Mouse (Mus musculus): ENCODE results near the gene Acvr1b. TPM values are rescaled to one million over a fixed set of nuclear protein-coding genes. Genes with fewer than 3 reads are reported as not detected.

Acvr1b gene
- polyA plus RNA-seq (2012; fragmentation: generic; extraction: Trizol), result 5.3 TPM

DNA sequence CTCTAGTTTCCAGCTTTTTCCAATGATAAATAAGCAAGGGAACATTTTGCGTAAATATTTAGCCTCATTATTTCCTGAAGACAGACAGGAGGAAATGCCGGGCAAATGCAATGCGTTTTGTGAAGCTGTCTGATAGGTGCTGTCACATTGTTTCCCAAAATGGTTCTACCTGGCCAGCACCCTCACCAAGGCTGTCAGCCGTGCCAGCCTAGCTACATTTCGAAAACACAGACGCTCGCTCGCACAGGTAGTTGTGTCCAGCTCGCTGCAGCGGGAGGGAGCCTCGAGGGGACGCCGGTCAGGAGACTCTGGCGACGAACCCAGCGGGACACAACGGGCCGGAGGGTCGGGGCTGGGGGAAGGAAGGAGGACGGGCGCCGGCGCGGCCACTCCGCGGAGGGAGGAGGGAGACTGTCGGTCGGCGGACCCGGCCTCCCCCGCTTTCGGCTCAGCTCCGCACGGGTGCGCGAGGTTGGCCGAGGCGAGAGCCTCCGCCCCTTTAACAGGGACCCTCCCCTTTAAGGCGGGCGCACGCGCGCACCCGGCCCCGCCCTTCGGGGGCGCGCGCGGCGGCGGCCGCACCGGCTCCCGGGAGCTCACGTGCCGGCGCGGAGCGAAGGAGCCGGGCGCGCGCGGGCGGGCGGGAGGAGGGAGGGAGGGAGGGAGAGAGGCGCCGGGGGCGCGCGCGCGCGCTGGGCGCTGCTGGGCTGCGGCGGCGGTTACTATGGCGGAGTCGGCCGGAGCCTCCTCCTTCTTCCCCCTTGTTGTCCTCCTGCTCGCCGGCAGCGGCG is at the start of gene Acvr1b:
Gene Acvr1b, plus strand, starts transcription at position 647 of the 791 bp plus-strand sequence.
- H3K4me3 ChIP-seq, result peak within 1 kb of the TSS; percentile 28
- no peaks in the 10 kb centered on the region for H3K79me2 ChIP-seq (ENCODE audit: control insufficient read depth, insufficient read depth)
- H3K4me2 ChIP-seq (ENCODE audit: low read depth), result peak within 1 kb of the TSS; percentile 87
- TF ChIP-seq MYOD1 (IDR thresholded peaks at IDR 0.05; ENCODE audit: control insufficient read depth in 1 of 3, insufficient read length in 2 of 3, low read depth in 2 of 3) (no peak), POLR2AphosphoS2 (IDR thresholded peaks at IDR 0.05; ENCODE audit: insufficient read length, low read depth) (peak; percentile 62), USF1 (IDR thresholded peaks at IDR 0.05; ENCODE audit: low read depth) (no peak), POLR2A (IDR thresholded peaks at IDR 0.05; ENCODE audit: insufficient read length, low read depth) (peak; percentile 64), MYOG (IDR thresholded peaks at IDR 0.05; ENCODE audit: control insufficient read depth in 1 of 3, insufficient read depth in 1 of 3, insufficient read length in 2 of 3, low read depth in 2 of 3) (no peak), E2F4 (IDR thresholded peaks at IDR 0.05; ENCODE audit: insufficient read depth) (no peak), SRF (IDR thresholded peaks at IDR 0.05; ENCODE audit: control insufficient read depth, insufficient read length, low read depth) (no peak)
- H3K27me3 ChIP-seq (ENCODE audit: control insufficient read depth, insufficient read depth, insufficient read length), result peaks cover 20% of the 10 kb centered on the region
- no peaks in the 10 kb centered on the region for H3K36me3 ChIP-seq (ENCODE audit: control insufficient read depth, insufficient read depth)
- peak within 1 kb of the TSS; percentile 82 for H3ac ChIP-seq (ENCODE audit: control insufficient read depth, insufficient read length)

DNA sequence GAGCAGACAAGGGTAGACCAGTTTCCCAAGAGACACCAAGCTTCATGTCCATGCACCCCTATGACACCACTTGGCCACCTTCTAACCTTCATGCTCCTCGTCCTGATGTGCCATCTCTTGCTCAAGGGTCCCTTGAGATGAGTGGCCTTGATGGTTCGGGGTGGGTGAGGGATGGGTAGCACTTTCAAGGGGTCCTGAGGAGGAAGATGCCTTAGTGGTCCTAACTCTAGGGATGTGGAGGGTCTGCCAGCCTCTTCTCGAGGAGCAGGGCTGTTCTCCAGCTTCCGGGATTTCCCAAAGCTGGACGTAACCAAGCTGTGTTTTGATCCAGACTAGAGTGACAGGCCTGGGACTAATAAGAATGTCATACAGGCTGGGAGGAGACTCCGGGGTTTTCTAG is 48.3 kb upstream of the Acvr1b start:
- TF ChIP-seq MAX (IDR thresholded peaks at IDR 0.05; ENCODE audit: low read depth), result no peak
- TF ChIP-seq E2F4 (IDR thresholded peaks at IDR 0.05; ENCODE audit: insufficient read depth), result no peak
- no peak for TF ChIP-seq POLR2A (IDR thresholded peaks at IDR 0.05; ENCODE audit: insufficient read length, low read depth)
- no peak for TF ChIP-seq CEBPB (IDR thresholded peaks at IDR 0.05; ENCODE audit: insufficient read depth, poor library complexity, severe bottlenecking)
- TF ChIP-seq MYOG (IDR thresholded peaks at IDR 0.05; ENCODE audit: control insufficient read depth in 1 of 3, insufficient read depth in 1 of 3, insufficient read length in 2 of 3, low read depth in 2 of 3), result no peak
- no peak for TF ChIP-seq MYOD1 (IDR thresholded peaks at IDR 0.05; ENCODE audit: control insufficient read depth in 1 of 3, insufficient read length in 2 of 3, low read depth in 2 of 3)
- TF ChIP-seq POLR2AphosphoS2 (IDR thresholded peaks at IDR 0.05; ENCODE audit: insufficient read length, low read depth), result no peak
- no peak for TF ChIP-seq REST (IDR thresholded peaks at IDR 0.05; ENCODE audit: insufficient read depth, insufficient read length)
- TF ChIP-seq TCF12 (IDR thresholded peaks at IDR 0.05; ENCODE audit: insufficient read depth, poor library complexity, severe bottlenecking), result no peak
- Histone ChIP-seq H3K4me2 (ENCODE audit: low read depth) (no peak overlapping the region), H3K4me3 (no peak overlapping the region), H3K36me3 (ENCODE audit: control insufficient read depth, insufficient read depth) (no peaks in the 10 kb centered on the region), H3K27me3 (ENCODE audit: control insufficient read depth, insufficient read depth, insufficient read length) (peaks cover 68% of the 10 kb centered on the region), H3K79me2 (ENCODE audit: control insufficient read depth, insufficient read depth) (no peaks in the 10 kb centered on the region), H3ac (ENCODE audit: control insufficient read depth, insufficient read length) (no peak overlapping the region)

DNA sequence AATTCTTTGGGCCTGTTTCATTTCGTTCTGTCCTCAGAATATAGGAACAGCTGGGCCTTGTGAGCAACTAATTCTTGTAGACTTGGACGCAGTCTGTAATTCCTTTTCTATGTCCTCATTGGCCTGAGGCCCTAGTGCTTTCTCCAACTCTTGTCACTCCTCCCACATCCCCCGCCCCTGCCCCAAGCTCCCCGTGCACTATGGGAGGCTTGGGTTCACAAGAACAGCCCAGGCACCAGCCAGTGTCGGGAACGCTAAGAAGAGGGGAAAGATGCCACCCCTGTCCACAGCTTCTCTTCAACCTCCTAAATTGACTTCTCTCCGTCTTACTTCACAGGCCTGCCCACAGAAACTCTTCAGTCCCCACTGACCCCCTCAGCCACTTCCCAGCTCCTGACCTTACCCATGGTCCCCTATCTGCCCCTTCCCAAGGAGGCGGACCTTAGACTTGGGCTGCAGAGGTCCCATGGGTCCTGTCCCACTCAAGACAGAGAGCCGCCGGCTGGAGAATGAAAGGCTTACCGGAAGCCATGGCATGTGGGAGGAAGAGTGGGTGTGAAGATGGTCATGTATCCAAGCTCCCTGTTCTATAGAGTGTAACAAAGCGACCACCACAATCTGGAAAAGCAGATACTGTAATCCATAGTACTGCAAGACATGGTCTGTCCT is 46.9 kb upstream of the Acvr1b start:
- Histone ChIP-seq H3K27me3 (ENCODE audit: control insufficient read depth, insufficient read depth, insufficient read length) (peaks cover 71% of the 10 kb centered on the region), H3K4me2 (ENCODE audit: low read depth) (no peak overlapping the region)
- no peak for TF ChIP-seq MYOD1 (IDR thresholded peaks at IDR 0.05; ENCODE audit: control insufficient read depth in 1 of 3, insufficient read length in 2 of 3, low read depth in 2 of 3)
- TF ChIP-seq REST (IDR thresholded peaks at IDR 0.05; ENCODE audit: insufficient read depth, insufficient read length), result no peak
- TF ChIP-seq POLR2AphosphoS2 (IDR thresholded peaks at IDR 0.05; ENCODE audit: insufficient read length, low read depth), result no peak
- TF ChIP-seq USF1 (IDR thresholded peaks at IDR 0.05; ENCODE audit: low read depth), result no peak
- no peak for TF ChIP-seq TCF12 (IDR thresholded peaks at IDR 0.05; ENCODE audit: insufficient read depth, poor library complexity, severe bottlenecking)
- TF ChIP-seq CEBPB (IDR thresholded peaks at IDR 0.05; ENCODE audit: insufficient read depth, poor library complexity, severe bottlenecking), result no peak
- no peak for TF ChIP-seq MAX (IDR thresholded peaks at IDR 0.05; ENCODE audit: low read depth)
- TF ChIP-seq SRF (IDR thresholded peaks at IDR 0.05; ENCODE audit: control insufficient read depth, insufficient read length, low read depth), result no peak
- no peak for TF ChIP-seq POLR2A (IDR thresholded peaks at IDR 0.05; ENCODE audit: insufficient read length, low read depth)
- no peak for TF ChIP-seq MYOG (IDR thresholded peaks at IDR 0.05; ENCODE audit: control insufficient read depth in 1 of 3, insufficient read depth in 1 of 3, insufficient read length in 2 of 3, low read depth in 2 of 3)
- no peak for TF ChIP-seq TCF3 (IDR thresholded peaks at IDR 0.05; ENCODE audit: insufficient read length, low read depth)

DNA sequence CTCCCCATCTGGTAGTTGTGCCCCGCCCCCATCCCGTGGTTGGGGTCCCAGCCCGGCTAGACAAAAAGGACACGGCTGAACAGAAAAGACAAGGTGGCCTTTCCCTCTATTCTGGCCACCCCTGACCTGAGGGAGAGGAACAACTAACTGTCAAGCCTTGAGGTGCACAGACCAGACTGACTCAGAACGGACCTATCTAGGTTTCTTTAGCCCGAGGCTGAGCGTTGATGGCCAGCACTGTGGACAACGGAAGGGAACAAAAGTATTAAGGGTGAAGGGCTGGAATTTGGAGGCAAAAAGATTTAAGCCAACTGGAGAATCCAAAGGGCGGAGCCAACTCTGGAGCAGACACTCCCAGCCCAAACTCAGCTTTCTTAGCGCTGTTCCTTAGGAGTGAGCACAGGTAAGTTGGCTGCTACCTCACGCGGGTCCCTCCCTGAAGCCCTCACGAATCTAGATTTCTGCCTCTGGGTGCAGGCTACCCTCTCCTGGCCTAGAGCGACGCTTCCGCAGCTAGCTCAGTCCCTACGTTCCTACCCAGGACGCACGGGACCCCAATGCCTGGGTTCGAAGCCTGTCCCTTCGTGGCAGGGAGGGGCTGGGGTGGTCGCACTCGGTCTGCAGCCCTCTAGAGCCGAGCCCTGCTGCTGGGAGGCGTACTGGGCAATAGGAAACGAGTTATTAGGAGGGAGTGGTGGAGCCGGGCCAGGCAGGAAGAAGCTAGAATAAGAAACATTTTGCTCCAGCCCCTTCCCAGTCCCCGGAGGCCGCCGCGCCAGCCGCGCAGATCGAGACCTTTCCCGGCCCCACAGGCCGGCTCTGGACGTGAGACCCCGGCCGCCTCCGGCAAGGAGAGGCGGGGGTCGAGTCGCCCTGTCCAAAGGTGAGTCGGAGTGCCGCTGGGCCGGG is 45.4 kb upstream of the Acvr1b start, which contains the start of gene Acvrl1:
Gene Acvrl1, plus strand, starts transcription at position 342 of the 909 bp plus-strand sequence.
- Histone ChIP-seq H3ac (ENCODE audit: control insufficient read depth, insufficient read length) (no peak within 1 kb of the TSS), H3K4me3 (no peak within 1 kb of the TSS), H3K79me2 (ENCODE audit: control insufficient read depth, insufficient read depth) (no peaks in the 10 kb centered on the region), H3K36me3 (ENCODE audit: control insufficient read depth, insufficient read depth) (no peaks in the 10 kb centered on the region), H3K27me3 (ENCODE audit: control insufficient read depth, insufficient read depth, insufficient read length) (peaks cover 79% of the 10 kb centered on the region), H3K4me2 (ENCODE audit: low read depth) (no peak within 1 kb of the TSS)
- TF ChIP-seq TCF12 (IDR thresholded peaks at IDR 0.05; ENCODE audit: insufficient read depth, poor library complexity, severe bottlenecking), result no peak
- no peak for TF ChIP-seq TCF3 (IDR thresholded peaks at IDR 0.05; ENCODE audit: insufficient read length, low read depth)
- TF ChIP-seq MYOD1 (IDR thresholded peaks at IDR 0.05; ENCODE audit: control insufficient read depth in 1 of 3, insufficient read length in 2 of 3, low read depth in 2 of 3), result no peak

More for the DNA sequence above, 46.9 kb upstream of the Acvr1b start:
- Histone ChIP-seq H3K79me2 (ENCODE audit: control insufficient read depth, insufficient read depth) (no peaks in the 10 kb centered on the region), H3K36me3 (ENCODE audit: control insufficient read depth, insufficient read depth) (no peaks in the 10 kb centered on the region), H3K4me3 (no peak overlapping the region), H3ac (ENCODE audit: control insufficient read depth, insufficient read length) (no peak overlapping the region)

All from myocyte (in vitro differentiated cells).